Mouse (Mus musculus) myocyte (in vitro differentiated cells): ENCODE measurements around the gene Foxc2. TPM values are rescaled to one million over a fixed set of nuclear protein-coding genes. Genes with fewer than 3 reads are reported as not detected.

Experiments
- H3K27me3 ChIP-seq: one replicate; pipeline ENCODE4 v1.6.1; 2011; ENCODE audit not compliant: control insufficient read depth, insufficient read depth, insufficient read length
- H3K36me3 ChIP-seq: one replicate; pipeline ENCODE4 v1.6.1; 2011; ENCODE audit not compliant: control insufficient read depth, insufficient read depth
- H3K4me2 ChIP-seq: one replicate; pipeline ENCODE4 v1.6.1; 2011; ENCODE audit warnings: low read depth, control low read depth
- H3K4me3 ChIP-seq: one replicate; pipeline ENCODE4 v1.5.1; 2011; ENCODE audit warnings: mild to moderate bottlenecking, control low read depth, moderate library complexity
- H3K79me2 ChIP-seq: one replicate; pipeline ENCODE4 v1.6.1; 2011; ENCODE audit not compliant: control insufficient read depth, insufficient read depth
- H3ac ChIP-seq: one replicate; pipeline ENCODE4 v1.6.1; 2011; ENCODE audit not compliant: control insufficient read depth, insufficient read length
- CEBPB ChIP-seq: IDR thresholded peaks from 2 replicates; pipeline ENCODE4 v1.6.1; 2011; ENCODE audit warnings: mild to moderate bottlenecking, moderate library complexity; ENCODE audit not compliant: poor library complexity, insufficient read depth, severe bottlenecking
- E2F4 ChIP-seq: IDR thresholded peaks from one replicate; pipeline ENCODE4 v1.6.1; 2011; ENCODE audit warnings: mild to moderate bottlenecking, control low read depth, moderate library complexity; ENCODE audit not compliant: insufficient read depth
- MAX ChIP-seq: IDR thresholded peaks from one replicate; pipeline ENCODE4 v1.6.1; 2011; ENCODE audit warnings: low read depth, mild to moderate bottlenecking, control low read depth
- MYOD1 ChIP-seq, 3 experiments: IDR thresholded peaks; one replicate each; pipeline ENCODE4 v1.6.1; 2011; ENCODE audit warnings: control low read depth in 2 of 3, low read depth in 2 of 3, mild to moderate bottlenecking in 2 of 3, moderate library complexity in 1 of 3; ENCODE audit not compliant: insufficient read length in 2 of 3, control insufficient read depth in 1 of 3
- MYOG ChIP-seq, 3 experiments: IDR thresholded peaks; one replicate each; pipeline ENCODE4 v1.6.1; 2011; ENCODE audit warnings: control low read depth in 2 of 3, low read depth in 2 of 3, mild to moderate bottlenecking in 2 of 3; ENCODE audit not compliant: insufficient read length in 2 of 3, control insufficient read depth in 1 of 3, insufficient read depth in 1 of 3
- POLR2A ChIP-seq: IDR thresholded peaks from one replicate; pipeline ENCODE4 v1.6.1; 2011; ENCODE audit warnings: low read depth, mild to moderate bottlenecking, control low read depth, moderate library complexity; ENCODE audit not compliant: insufficient read length
- POLR2AphosphoS2 ChIP-seq: IDR thresholded peaks from one replicate; pipeline ENCODE4 v1.6.1; 2011; ENCODE audit warnings: low read depth, control low read depth; ENCODE audit not compliant: insufficient read length
- REST ChIP-seq: IDR thresholded peaks from one replicate; pipeline ENCODE4 v1.6.1; 2011; ENCODE audit warnings: mild to moderate bottlenecking, control low read depth, moderate library complexity; ENCODE audit not compliant: insufficient read depth, insufficient read length
- SRF ChIP-seq: IDR thresholded peaks from one replicate; pipeline ENCODE4 v1.6.1; 2011; ENCODE audit warnings: low read depth; ENCODE audit not compliant: control insufficient read depth, insufficient read length
- TCF12 ChIP-seq: IDR thresholded peaks from one replicate; pipeline ENCODE4 v1.6.1; 2011; ENCODE audit warnings: mild to moderate bottlenecking, control low read depth; ENCODE audit not compliant: poor library complexity, insufficient read depth, severe bottlenecking
- TCF3 ChIP-seq: IDR thresholded peaks from one replicate; pipeline ENCODE4 v1.6.1; 2011; ENCODE audit warnings: low read depth, control low read depth; ENCODE audit not compliant: insufficient read length
- USF1 ChIP-seq: IDR thresholded peaks from one replicate; pipeline ENCODE4 v1.6.1; 2011; ENCODE audit warnings: low read depth, mild to moderate bottlenecking, control low read depth, moderate library complexity
- polyA plus RNA-seq: library from polyadenylated mRNA; unstranded; fragments of >200 nt; fragmentation: generic; extraction: Trizol; gene quantifications from one replicate; pipeline ENCODE4 v1.2.1, GENCODE M21; 2012; ENCODE audit warnings: missing spikeins

The Foxc2 gene
- polyA plus RNA-seq, 1 experiment: 7.3 TPM

DNA sequence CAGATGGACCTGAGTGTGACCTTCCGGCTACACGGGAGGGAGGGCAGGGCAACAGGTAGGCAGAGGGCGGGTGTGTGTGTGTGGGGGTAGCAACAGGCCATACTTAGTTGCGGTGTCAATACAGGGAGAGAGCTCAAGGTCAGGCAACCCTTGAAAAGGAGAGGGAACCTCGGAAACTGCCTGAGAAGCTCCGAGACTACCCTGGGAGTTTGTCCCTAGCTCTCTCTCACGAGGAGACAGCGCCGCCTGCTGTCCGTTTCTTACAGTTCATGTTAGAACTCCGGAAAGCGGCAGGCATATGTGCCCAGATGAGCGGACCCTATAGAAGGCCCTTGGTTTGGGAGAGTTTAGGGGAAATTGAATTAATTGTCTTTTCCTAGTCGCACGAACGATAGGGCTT, 23.3 kb upstream of the Foxc2 start:
- no peaks in the 10 kb centered on the region for H3K79me2 ChIP-seq
- no peak overlapping the region for H3K4me2 ChIP-seq
- H3K36me3 ChIP-seq: no peaks in the 10 kb centered on the region
- TF ChIP-seq POLR2AphosphoS2: no peak
- no peak for TF ChIP-seq TCF3
- TF ChIP-seq MYOD1 (IDR thresholded peaks at IDR 0.05; ENCODE audit: control insufficient read depth in 1 of 3, insufficient read length in 2 of 3, low read depth in 2 of 3): no peak
- TF ChIP-seq TCF12: no peak
- no peak for TF ChIP-seq MYOG (IDR thresholded peaks at IDR 0.05; ENCODE audit: control insufficient read depth in 1 of 3, insufficient read depth in 1 of 3, insufficient read length in 2 of 3, low read depth in 2 of 3)
- no peak for TF ChIP-seq E2F4
- H3ac ChIP-seq: no peak overlapping the region
- peaks cover 59% of the 10 kb centered on the region for H3K27me3 ChIP-seq
- H3K4me3 ChIP-seq: no peak overlapping the region

GRCm38 (mm10) chr8:121093496-121093895, 22.5 kb upstream of the Foxc2 start:
- peaks cover 54% of the 10 kb centered on the region for H3K27me3 ChIP-seq
- H3K4me2 ChIP-seq: no peak overlapping the region
- no peak overlapping the region for H3ac ChIP-seq
- H3K4me3 ChIP-seq: no peak overlapping the region
- no peaks in the 10 kb centered on the region for H3K79me2 ChIP-seq
- TF ChIP-seq POLR2AphosphoS2 (no peak), TCF12 (no peak), REST (no peak), POLR2A (no peak), E2F4 (no peak), CEBPB (no peak), SRF (no peak), MAX (no peak), MYOD1 (IDR thresholded peaks at IDR 0.05; ENCODE audit: control insufficient read depth in 1 of 3, insufficient read length in 2 of 3, low read depth in 2 of 3) (no peak)
- no peaks in the 10 kb centered on the region for H3K36me3 ChIP-seq

- Histone ChIP-seq H3K36me3 (peaks cover 17% of the 10 kb centered on the region), H3K27me3 (no peaks in the 10 kb centered on the region), H3ac (no peak overlapping the region), H3K79me2 (peaks cover 16% of the 10 kb centered on the region), H3K4me2 (no peak overlapping the region), H3K4me3 (no peak overlapping the region)
- TF ChIP-seq CEBPB (no peak), TCF3 (no peak), MYOD1 (IDR thresholded peaks at IDR 0.05; ENCODE audit: control insufficient read depth in 1 of 3, insufficient read length in 2 of 3, low read depth in 2 of 3) (no peak), MAX (no peak), USF1 (no peak), MYOG (IDR thresholded peaks at IDR 0.05; ENCODE audit: control insufficient read depth in 1 of 3, insufficient read depth in 1 of 3, insufficient read length in 2 of 3, low read depth in 2 of 3) (no peak), POLR2A (no peak), POLR2AphosphoS2 (no peak), TCF12 (no peak), SRF (no peak), E2F4 (no peak), REST (no peak)
Measured at GRCm38 (mm10) chr8:121104049-121104818, 11.7 kb upstream of the Foxc2 start.

- H3ac ChIP-seq: peak within 1 kb of the TSS; percentile 75
- H3K79me2 ChIP-seq: peaks cover 16% of the 10 kb centered on the region
- peak within 1 kb of the TSS; percentile 86 for H3K4me2 ChIP-seq
- TF ChIP-seq SRF (peak; percentile 52), E2F4 (no peak), POLR2A (peak; percentile 94), MYOG (IDR thresholded peaks at IDR 0.05; ENCODE audit: control insufficient read depth in 1 of 3, insufficient read depth in 1 of 3, insufficient read length in 2 of 3, low read depth in 2 of 3) (peak in 2 of 3 experiments; percentile 12 to 30)
- peak within 1 kb of the TSS; percentile 71 for H3K4me3 ChIP-seq
- H3K36me3 ChIP-seq: peaks cover 7% of the 10 kb centered on the region
- H3K27me3 ChIP-seq: no peaks in the 10 kb centered on the region
Measured at GRCm38 (mm10) chr8:121107668-121108656, 8.0 kb upstream of the Foxc2 start, which contains the start of gene Mthfsd. TSS of gene Mthfsd (minus strand) at chr8:121108392.

- Histone ChIP-seq H3K4me2 (peak overlapping the region; percentile 86), H3K79me2 (peaks cover 16% of the 10 kb centered on the region), H3K36me3 (peaks cover 1% of the 10 kb centered on the region), H3ac (peak overlapping the region; percentile 75), H3K27me3 (no peaks in the 10 kb centered on the region), H3K4me3 (peak overlapping the region; percentile 71)
- TF ChIP-seq MYOG (IDR thresholded peaks at IDR 0.05; ENCODE audit: control insufficient read depth in 1 of 3, insufficient read depth in 1 of 3, insufficient read length in 2 of 3, low read depth in 2 of 3) (no peak), SRF (no peak), CEBPB (no peak), MAX (no peak), TCF12 (no peak), E2F4 (no peak), REST (no peak), POLR2AphosphoS2 (no peak), TCF3 (no peak), MYOD1 (IDR thresholded peaks at IDR 0.05; ENCODE audit: control insufficient read depth in 1 of 3, insufficient read length in 2 of 3, low read depth in 2 of 3) (no peak), POLR2A (no peak), USF1 (no peak)
Measured at GRCm38 (mm10) chr8:121108657-121109056, 7.3 kb upstream of the Foxc2 start.
